Mouse (Mus musculus) liver, adult 2 months (tissue): ENCODE measurements around the gene Incenp. TPM values are rescaled to one million over a fixed set of nuclear protein-coding genes. Genes with fewer than 3 reads are reported as not detected.
A peak's percentile ranks its signal among the peaks of the same experiment; 100 is the strongest.
"Not testable (repeated sequence)": the region's sequence is repeated elsewhere in the genome, so short reads cannot be mapped to it uniquely, and the experiment has no call there.

Source experiments
- DNase-seq: peaks from one replicate; pipeline ENCODE4 v3.0.0-alpha.2; 2011; ENCODE audit warnings: low read depth, low spot score; ENCODE audit errors: extremely low read depth
- H3K27ac ChIP-seq: fragments of 200-500 bp; replicated peaks from 2 replicates; pipeline ENCODE4 v1.5.1; 2012; ENCODE audit warnings: low read depth, mild to moderate bottlenecking, control low read depth, inconsistent platforms, low read length; ENCODE audit not compliant: insufficient read depth
- H3K27me3 ChIP-seq: fragments of 200-500 bp; 2 replicates; pipeline ENCODE4 v1.6.1; 2012; ENCODE audit warnings: mild to moderate bottlenecking, moderate library complexity, low read length, inconsistent platforms; ENCODE audit not compliant: control insufficient read depth, insufficient read depth
- H3K36me3 ChIP-seq: fragments of 200-500 bp; 2 replicates; pipeline ENCODE4 v1.6.1; 2012; ENCODE audit warnings: low read length, inconsistent platforms; ENCODE audit not compliant: control insufficient read depth, insufficient read depth
- H3K4me1 ChIP-seq: fragments of 200-500 bp; 2 replicates; pipeline ENCODE4 v1.6.1; 2011; ENCODE audit warnings: low read length; ENCODE audit not compliant: control insufficient read depth, insufficient read depth
- H3K4me3 ChIP-seq: fragments of 200-500 bp; 2 replicates; pipeline ENCODE4 v1.5.1; 2011; ENCODE audit warnings: low read depth, mild to moderate bottlenecking, control low read depth, low read length, moderate library complexity; ENCODE audit not compliant: insufficient read depth
- H3K79me2 ChIP-seq: fragments of 200-500 bp; 2 replicates; pipeline ENCODE4 v1.6.1; 2012; ENCODE audit warnings: inconsistent platforms, mild to moderate bottlenecking, low read length, moderate library complexity; ENCODE audit not compliant: control insufficient read depth, insufficient read depth
- H3K9ac ChIP-seq: fragments of 200-500 bp; 2 replicates; pipeline ENCODE4 v1.6.1; 2012; ENCODE audit warnings: low read depth, mild to moderate bottlenecking, control low read depth, inconsistent platforms, low read length
- CTCF ChIP-seq: fragments of 200-500 bp; IDR thresholded peaks from 2 replicates; pipeline ENCODE4 v1.5.1; 2011; ENCODE audit warnings: low read depth, low read length, control low read depth
- POLR2A ChIP-seq: fragments of 200-500 bp; IDR thresholded peaks from 2 replicates; pipeline ENCODE4 v1.6.1; 2011; ENCODE audit warnings: low read length, control low read depth; ENCODE audit not compliant: insufficient read depth; ENCODE audit errors: extremely low read depth
- WGBS: fragments of 180-500 bp; shearing (Covaris S2); methylation state at CpG from one replicate; pipeline ENCODE4 v1.1.7; 2018; 5-methylcytosine and 5-hydroxymethylcytosine counted together
- polyA plus RNA-seq: library from polyadenylated mRNA; depleted of rRNA; stranded (reverse); fragments of >200 nt; gene quantifications from 2 replicates; pipeline ENCODE4 v1.2.3, GENCODE M21; 2012
- total RNA-seq: library from RNA; depleted of rRNA; stranded (reverse); fragments of >200 nt; gene quantifications from 2 replicates; pipeline ENCODE4 v1.2.3, GENCODE M21; 2014

Incenp gene
- total and polyA plus RNA-seq, 2 experiments, result 1.4 to 1.9 TPM

GRCm38 (mm10) chr19:9914346-9914745 lies 15.0 kb upstream of the Incenp start:
- no peaks in the 10 kb centered on the region for H3K4me1 ChIP-seq
- H3K9ac ChIP-seq, result no peak overlapping the region
- no peaks in the 10 kb centered on the region for H3K27me3 ChIP-seq
- WGBS, result 90% methylated on average over 3 of the region's 3 CpGs
- peak overlapping the region; percentile 55; the same call in 1 of the 2 replicates for H3K27ac ChIP-seq
- no peaks in the 10 kb centered on the region for H3K79me2 ChIP-seq
- no peak for DNase-seq
- no peak for TF ChIP-seq POLR2A
- no peaks in the 10 kb centered on the region for H3K36me3 ChIP-seq
- H3K4me3 ChIP-seq, result no peak overlapping the region

GRCm38 (mm10) chr19:9913784-9914183 lies 14.4 kb upstream of the Incenp start:
- Histone ChIP-seq H3K36me3 (no peaks in the 10 kb centered on the region), H3K4me1 (no peaks in the 10 kb centered on the region), H3K27me3 (no peaks in the 10 kb centered on the region), H3K27ac (peak overlapping the region; percentile 55; the same call in 1 of the 2 replicates), H3K79me2 (no peaks in the 10 kb centered on the region), H3K9ac (no peak overlapping the region), H3K4me3 (no peak overlapping the region)
- TF ChIP-seq POLR2A (no peak), CTCF (no peak)
- DNase-seq, result no peak
- WGBS, result 86% methylated on average over 5 of the region's 5 CpGs

GRCm38 (mm10) chr19:9911314-9911754 lies 12.0 kb upstream of the Incenp start:
- H3K4me3 ChIP-seq, result no peak overlapping the region
- no peak overlapping the region for H3K27ac ChIP-seq
- no peaks in the 10 kb centered on the region for H3K27me3 ChIP-seq
- H3K36me3 ChIP-seq, result no peaks in the 10 kb centered on the region
- 8% methylated on average over 6 of the region's 6 CpGs for WGBS
- H3K9ac ChIP-seq, result peak overlapping the region; percentile 33
- H3K79me2 ChIP-seq, result no peaks in the 10 kb centered on the region
- H3K4me1 ChIP-seq, result no peaks in the 10 kb centered on the region
- TF ChIP-seq POLR2A (no peak), CTCF (peak; percentile 36; the same call in 1 of the 2 replicates)
- peak; percentile 57 for DNase-seq

GRCm38 (mm10) chr19:9909351-9909750 lies 10.0 kb upstream of the Incenp start:
- DNase-seq, result no peak
- H3K9ac ChIP-seq, result no peak overlapping the region
- H3K27ac ChIP-seq, result no peak overlapping the region
- H3K27me3 ChIP-seq, result no peaks in the 10 kb centered on the region
- TF ChIP-seq POLR2A (no peak), CTCF (no peak)
- H3K4me1 ChIP-seq, result no peaks in the 10 kb centered on the region
- 89% methylated on average over 5 of the region's 5 CpGs for WGBS
- H3K36me3 ChIP-seq, result no peaks in the 10 kb centered on the region
- no peaks in the 10 kb centered on the region for H3K79me2 ChIP-seq
- no peak overlapping the region for H3K4me3 ChIP-seq

- H3K27me3 ChIP-seq, DNase-seq, H3K36me3 ChIP-seq, H3K9ac ChIP-seq, H3K4me3 ChIP-seq, H3K27ac ChIP-seq, H3K4me1 ChIP-seq: not testable (repeated sequence)
- WGBS, result 97% methylated on average over 2 of the region's 2 CpGs
- peaks cover 10% of the 10 kb centered on the region; the same call in 1 of the 2 replicates for H3K79me2 ChIP-seq
These were observed 1.3 kb upstream of the Incenp start for GRCm38 (mm10) chr19:9900696-9901095.

- H3K4me1 ChIP-seq, result no peaks in the 10 kb centered on the region; the same call in 1 of the 2 replicates
These were observed 412 bp upstream of the Incenp start for GRCm38 (mm10) chr19:9899780-9900146.

More at GRCm38 (mm10) chr19:9899780-9900146, 412 bp upstream of the Incenp start:
- TF ChIP-seq POLR2A (no peak), CTCF (no peak)
- Histone ChIP-seq H3K9ac (peak overlapping the region; percentile 47), H3K4me3 (peak overlapping the region; percentile 57), H3K79me2 (peaks cover 15% of the 10 kb centered on the region; the same call in 1 of the 2 replicates), H3K36me3 (no peaks in the 10 kb centered on the region), H3K27me3 (no peaks in the 10 kb centered on the region), H3K27ac (peak overlapping the region; percentile 62)
- WGBS, result 8% methylated on average over 10 of the region's 10 CpGs
- DNase-seq, result no peak
